Mouse (Mus musculus) heart, adult 2 months (tissue): ENCODE measurements around the gene Tlk2.

Source experiments
- CTCF ChIP-seq: fragments of 200-600 bp; IDR thresholded peaks from 2 replicates; pipeline ENCODE4 v1.8.1; 2022; ENCODE audit warnings: antibody characterized with exemption, mild to moderate bottlenecking, moderate library complexity
- EP300 ChIP-seq: fragments of 200-500 bp; IDR thresholded peaks from 2 replicates; pipeline ENCODE4 v1.6.1; 2011; ENCODE audit warnings: low read depth, low read length, control low read depth; ENCODE audit not compliant: insufficient read depth
- POLR2A ChIP-seq: fragments of 200-500 bp; IDR thresholded peaks from 2 replicates; pipeline ENCODE4 v1.6.1; 2011; ENCODE audit warnings: mild to moderate bottlenecking, low read depth, low read length, control low read depth; ENCODE audit not compliant: insufficient read depth

DNA sequence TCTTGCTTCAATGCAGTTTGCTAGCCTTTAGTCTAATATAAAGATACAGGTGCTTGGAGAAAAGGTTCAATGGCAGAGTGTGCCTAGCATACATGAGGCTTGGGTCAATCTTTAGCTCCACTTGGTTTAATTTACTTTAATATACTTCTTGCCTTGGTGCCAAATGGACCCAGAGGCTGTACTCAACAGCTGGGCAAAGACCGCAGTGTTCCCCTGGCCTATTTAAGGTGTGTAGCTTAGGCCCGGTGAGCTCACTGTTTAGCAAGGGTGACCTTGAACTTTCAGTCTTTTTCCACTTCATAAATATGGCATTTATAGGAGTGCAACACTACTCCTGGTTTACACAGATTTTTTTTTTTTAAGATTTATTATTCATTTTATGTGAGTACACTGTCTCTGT lies 55.9 kb downstream of the Tlk2 start:
- TF ChIP-seq CTCF (no peak), POLR2A (no peak), EP300 (no peak)
